Mouse (Mus musculus) CD4-positive, CD25-positive, alpha-beta regulatory T cell, adult 2 months (primary cell): ENCODE measurements around the gene Fam193a.
A peak's percentile ranks its signal among the peaks of the same experiment; 100 is the strongest.

Experiments
- DNase-seq: peaks from one replicate; pipeline ENCODE4 v3.0.0-alpha.2; 2012; ENCODE audit warnings: low read depth, low spot score

The Fam193a gene

DNA sequence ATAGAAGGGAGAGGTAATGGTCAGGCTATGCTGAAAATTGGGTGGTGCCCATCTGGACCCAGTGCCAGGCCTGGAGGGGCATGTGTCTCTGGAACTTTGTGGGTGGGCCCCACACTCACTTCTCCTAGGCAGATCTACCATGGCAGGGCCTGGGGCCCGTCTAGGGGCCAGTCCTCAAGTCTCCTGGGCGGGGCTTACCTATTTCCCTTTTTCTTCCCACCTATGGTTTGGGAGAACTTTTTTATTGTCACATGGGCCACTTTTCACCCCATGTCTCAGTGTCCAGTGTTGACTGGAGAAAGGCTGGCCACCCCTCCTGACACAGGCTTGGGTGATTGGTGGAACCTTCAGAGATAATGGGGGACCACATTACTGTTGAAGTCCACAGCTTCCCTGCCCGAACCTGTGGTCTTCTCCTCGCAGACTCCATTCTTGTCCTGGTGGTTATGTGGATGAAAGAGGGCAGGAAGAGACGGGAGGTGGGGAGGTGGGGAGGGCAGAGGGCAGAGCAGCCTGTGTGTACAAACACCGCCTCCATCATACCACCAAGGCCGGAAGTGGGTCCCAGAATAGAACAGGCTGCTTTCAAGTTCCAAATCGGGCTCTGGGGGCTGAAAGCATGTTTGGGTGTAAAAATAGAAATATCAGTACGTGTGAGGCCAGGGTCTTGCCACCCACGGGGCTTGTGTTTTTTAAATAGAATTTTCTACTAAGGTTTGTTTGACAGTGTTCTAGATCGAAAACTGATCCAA, 150.9 kb downstream of the Fam193a start:
- DNase-seq: peak; percentile 70

DNA sequence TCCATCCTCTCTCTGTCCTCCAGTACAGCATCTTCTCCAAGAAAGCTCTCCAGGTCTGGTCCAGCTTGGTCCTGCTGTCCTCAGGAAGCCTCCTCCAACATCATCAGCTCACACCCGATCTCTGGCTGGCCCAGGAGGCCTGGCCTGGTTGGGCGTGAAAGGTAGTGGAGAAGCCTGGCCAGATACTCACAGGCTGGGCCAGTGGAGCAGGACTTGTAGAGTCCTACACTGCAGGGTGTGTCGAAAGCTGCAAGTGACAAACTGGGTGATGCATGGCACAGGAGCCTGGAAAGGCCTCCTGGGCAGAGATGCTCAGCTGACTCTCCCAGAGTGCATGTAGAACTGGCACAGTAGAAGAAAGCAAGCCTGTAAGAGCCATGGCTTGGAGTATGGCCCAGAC, 151.6 kb downstream of the Fam193a start:
- no peak for DNase-seq

DNA sequence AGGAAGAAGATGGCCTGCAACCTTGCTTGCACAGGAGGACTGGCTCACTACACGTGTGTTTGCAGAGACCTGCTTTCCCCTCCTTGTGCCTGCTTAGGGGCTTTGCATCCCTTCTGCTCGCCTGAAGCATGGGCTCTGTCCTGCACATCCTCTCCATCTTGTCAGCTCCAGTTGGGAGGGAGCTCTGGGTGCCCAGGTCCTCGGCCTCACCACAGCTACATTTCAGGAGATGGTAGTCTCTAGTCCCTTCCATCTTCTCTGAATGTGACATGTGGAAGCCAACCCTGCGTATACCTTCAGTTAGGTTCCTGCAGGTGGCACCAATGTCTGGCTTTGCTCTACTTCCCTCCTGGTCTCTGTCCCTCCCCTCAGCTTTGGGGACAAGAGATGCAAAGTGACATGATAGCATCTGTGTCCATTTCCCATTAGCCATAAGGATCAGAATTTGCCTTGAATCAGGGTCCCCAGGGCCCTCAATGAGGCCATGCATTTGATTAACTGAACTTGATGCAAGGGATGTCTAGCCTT, 154.3 kb downstream of the Fam193a start:
- DNase-seq: peak; percentile 44

DNA sequence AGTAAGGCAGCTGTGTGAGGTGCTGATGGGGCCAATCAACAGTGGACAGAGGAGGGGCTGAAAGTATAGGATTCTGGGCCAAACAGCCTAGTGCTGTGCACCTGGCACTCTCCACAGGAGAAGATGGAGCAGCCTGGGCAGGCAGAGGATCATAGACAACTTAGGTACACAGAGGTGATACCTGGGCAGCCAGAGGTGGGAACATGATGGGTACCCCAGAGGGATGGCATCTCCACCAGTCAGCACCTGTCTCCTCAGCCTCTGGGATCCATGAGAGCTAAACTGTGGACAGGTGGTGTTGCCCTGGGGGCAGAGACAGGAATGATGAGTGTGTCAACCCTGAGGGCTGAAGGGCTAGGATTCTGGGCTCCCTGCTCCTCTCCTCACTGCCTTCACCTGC, 154.8 kb downstream of the Fam193a start:
- no peak for DNase-seq

DNA sequence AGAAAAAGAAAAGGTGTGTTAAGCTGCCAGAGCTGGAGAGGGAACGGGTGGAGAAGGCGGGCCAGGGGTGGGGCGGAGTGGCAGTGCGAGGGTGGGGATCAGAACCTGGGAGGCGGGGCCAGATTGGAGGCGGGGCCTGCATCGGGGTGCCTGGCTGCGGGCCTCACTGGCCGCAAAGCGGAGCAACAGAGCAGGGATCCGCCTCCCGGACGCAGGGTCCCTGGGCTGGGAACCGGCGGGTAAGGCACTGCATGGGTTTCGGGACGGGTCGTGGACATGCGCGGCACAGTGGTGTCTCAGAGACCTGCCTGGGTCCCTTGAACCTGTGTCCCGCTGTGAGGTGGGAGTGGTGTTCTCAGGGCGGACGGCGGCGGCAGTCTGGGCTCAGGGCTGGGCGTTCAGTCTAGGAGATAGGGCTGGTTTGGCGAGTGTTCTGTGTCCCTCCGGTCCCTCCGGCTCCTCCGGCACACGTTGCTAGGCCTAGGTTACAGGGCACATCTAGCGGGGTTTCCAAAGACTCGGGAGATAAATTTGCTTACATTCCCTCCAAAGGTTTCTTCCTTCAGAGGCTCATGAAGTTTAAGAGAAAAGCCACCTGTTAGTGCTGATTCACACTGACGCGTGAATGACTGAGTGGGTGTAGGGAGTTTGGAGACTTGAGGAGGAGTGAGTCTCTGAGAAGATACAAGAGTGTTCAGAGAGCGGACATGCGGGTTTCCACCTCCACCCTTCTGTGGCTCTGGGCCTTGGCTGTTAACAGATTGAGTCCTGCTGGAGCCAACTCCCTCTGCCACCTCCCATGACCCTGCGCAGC, 156.1 kb downstream of the Fam193a start, which contains the start of gene Sh3bp2:
Sh3bp2 (plus strand) TSS at position 176 of the 814 bp plus-strand sequence.
- peak; percentile 96 for DNase-seq

DNA sequence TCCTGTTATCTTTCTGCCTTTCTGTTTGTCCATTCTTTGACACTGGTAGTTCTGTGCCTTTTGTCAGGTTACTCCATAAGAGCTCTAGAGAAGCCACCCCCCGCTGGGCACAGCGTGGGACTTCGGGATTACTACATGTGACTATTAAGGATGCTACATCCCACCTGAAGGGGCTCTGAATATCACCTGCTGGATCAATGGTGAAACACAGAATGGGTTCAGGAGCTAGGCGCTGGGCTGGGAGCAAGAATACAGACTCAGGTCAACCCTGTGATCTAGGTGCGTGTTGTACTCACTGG, 156.7 kb downstream of the Fam193a start:
- DNase-seq: no peak

DNA sequence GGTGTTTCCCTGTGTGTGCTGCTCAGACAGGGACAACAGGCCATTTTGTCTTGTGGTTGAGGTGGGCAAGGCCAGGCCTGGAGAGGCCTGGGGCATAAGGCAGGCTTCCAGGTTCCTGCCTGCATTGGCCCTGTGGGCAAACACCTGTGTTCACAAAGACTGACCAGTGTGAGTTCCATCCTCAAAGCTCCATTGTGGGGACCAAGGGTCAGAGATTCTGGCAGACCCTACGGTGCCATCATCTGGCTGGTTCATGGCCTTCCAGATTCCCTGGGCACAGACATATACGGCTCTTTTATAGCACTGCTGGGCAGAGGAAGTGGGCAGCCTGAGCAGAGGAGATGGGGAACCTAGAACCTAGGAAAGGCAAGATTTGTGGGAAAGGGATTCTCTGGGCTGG, 157.6 kb downstream of the Fam193a start:
- no peak for DNase-seq

DNA sequence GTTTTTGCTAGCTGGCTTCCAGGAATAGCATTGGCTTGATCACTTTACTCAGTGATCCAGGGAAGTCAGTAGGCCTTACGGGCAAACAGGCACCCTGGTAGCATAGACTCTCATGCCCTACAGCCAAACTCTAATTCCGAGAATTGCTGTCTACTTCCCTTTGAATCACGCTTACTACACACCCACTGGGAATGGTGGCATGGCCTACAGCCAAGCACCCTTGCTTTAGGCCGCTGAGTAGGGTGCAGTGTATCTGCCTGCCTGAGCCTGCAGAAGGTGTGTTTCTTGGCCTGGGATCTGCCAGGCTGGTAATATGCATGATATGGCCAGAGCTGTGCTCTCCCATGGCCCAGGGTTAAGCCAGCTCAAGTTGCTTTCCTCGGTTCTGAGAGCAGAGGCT, 159.0 kb downstream of the Fam193a start:
- DNase-seq: no peak

DNA sequence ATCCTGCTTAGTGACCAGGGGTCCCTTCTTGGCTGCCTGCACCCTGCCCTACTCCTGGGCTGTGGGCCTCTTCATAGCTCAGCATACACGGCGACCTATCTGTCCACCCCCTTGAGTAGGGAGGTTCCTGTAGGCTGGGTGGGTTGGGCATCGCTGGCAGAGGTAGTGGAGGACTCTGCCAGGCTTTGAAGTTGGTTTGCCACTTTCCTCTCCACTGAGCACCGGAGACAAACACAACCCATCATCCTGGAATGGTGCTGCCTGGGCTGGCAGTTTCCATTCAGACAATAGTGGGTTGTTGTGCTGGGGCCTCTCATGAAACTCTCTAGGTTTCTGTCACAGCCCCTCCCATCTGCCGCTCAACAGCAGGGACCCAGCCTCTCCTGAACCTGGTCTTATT, 160.4 kb downstream of the Fam193a start:
- DNase-seq: no peak

DNA sequence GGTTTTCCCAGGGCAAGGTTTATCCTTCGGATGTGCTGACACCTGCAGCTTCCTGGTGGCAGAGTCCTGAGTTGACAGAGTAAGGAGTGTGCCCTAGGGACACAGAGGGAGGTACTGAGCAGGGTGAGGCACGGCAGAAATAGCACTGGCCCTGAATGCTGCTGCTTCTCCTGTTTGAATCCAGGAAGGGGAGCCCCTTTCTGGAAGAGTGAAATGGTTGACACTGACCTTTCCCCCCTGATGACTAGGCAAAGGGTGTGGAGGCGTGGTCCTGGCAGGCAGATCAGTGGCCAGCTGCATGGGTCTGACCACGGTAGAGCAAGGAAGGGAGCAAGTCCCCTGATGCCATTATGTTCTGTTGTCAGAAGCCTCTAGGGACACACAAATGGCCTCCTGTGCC, 161.0 kb downstream of the Fam193a start:
- no peak for DNase-seq

DNA sequence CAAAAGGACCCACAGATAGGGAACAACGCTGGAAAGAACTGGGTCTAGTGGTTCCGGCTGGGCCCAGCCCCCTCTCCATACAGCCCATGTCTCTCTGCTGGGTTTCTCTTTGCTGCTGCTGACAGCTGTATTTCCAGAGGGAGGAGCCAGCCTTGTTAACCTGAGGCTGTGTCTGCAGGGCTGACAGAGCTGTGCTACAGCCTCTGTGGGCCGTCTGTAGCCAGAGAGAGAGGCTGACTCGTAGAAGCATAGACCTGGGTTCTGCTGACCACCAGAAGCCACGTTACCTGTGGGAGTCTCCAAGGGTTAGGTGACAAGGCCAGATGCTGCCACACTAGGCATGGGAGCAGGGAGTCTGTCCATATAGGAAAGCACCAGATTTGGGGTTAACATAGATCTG, 163.3 kb downstream of the Fam193a start:
- DNase-seq: no peak

DNA sequence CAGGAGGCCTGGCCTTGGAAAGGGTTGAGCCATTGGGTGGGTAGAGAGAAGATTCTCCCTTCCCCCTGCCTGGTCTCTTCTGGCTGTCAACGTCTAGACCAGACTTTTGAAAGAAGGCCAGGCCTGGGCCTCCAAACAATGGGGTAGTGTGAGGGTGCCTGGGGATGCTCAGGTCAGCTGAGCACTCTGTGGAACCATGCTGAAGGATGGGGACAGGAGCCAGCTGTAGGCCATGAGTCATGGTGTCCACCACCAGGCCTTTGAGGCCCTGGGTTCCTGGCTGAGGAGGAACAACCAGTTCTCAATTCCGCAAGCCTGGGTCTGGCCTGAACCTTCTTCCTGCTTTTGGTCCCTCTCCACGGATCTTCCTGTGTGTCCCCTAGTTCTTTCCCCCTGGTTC, 164.1 kb downstream of the Fam193a start:
- no peak for DNase-seq

DNA sequence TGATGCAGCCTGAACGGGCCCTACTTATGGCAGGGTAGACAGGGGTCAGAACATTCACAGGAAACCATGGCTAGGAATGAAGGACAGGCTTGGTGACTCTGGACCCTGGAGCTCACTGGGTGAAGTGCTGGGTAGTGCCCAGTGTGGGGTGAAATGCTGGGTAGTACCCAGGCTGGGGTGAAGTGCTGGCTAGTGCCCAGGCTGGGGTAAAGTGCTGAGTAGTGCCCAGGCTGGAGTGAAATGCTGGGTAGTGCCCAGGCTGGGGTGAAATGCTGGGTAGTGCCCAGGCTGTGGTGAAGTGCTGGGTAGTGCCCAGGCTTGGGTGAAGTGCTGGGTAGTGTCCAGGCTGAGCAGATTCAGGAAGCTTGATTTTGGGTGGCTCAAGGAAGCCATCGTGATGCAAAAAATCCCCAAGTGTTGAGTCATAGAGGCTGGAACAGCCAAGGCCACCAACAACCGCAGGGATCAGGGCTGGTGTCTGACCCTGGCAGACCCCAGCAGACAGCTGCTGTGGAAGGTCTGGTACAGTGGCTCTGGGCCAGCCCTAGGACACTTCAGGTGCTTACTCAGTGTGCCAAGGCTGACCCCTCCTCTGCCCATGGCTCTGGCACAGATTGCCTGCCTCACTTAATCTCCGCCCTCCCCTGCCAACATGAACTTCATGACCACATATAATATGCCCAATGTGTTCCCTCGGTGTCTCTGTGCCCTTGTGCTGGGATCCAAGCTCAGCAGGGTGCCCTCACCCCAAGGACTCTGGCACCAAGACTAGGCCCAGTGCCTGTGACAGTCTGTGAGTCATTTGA, 165.2 kb downstream of the Fam193a start:
- DNase-seq: no peak

DNA sequence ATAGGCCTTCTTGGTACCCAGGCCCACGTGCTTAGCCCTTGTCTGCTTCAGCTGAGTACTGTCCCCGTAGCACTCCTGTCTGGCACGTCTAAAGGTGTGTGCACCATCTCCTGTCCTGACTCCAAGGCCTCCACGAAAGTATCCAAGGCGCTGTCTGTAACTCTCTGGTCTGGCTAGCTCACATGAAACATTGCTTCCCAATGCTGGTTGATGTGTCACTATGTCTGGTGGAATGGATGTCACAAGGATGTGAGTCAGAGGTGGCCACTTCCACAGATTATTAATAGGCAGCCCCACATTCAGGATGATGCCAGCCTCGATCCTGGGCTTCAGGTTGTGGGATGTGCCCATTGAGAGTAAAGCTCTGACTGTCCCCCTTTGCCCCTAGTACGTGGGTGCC, 166.1 kb downstream of the Fam193a start:
- no peak for DNase-seq
